Mouse (Mus musculus) c-Kit-positive CD71-positive TER-119-negative erythroid progenitor cells, embryonic 14.5 days (primary cell): ENCODE data around the gene Runx2.

ENCODE experiments used
- DNase-seq: peaks from one replicate; pipeline ENCODE4 v3.0.0-alpha.2; 2013; ENCODE audit warnings: low read depth

The Runx2 gene

GRCm38 (mm10) chr17:44767375-44767774 lies 47.2 kb downstream of the Runx2 start:
- DNase-seq: no peak

GRCm38 (mm10) chr17:44766975-44767374 lies 47.6 kb downstream of the Runx2 start:
- DNase-seq: no peak

GRCm38 (mm10) chr17:44766318-44766717 lies 48.3 kb downstream of the Runx2 start:
- no peak for DNase-seq

GRCm38 (mm10) chr17:44745378-44745777 lies 69.2 kb downstream of the Runx2 start:
- no peak for DNase-seq

- no peak for DNase-seq
Measured at GRCm38 (mm10) chr17:44743780-44744179, 70.8 kb downstream of the Runx2 start.

GRCm38 (mm10) chr17:44742246-44742645 lies 72.4 kb downstream of the Runx2 start:
- no peak for DNase-seq

- no peak for DNase-seq
Measured at GRCm38 (mm10) chr17:44738121-44738637, 76.4 kb downstream of the Runx2 start.

- DNase-seq: no peak
Measured at GRCm38 (mm10) chr17:44737275-44738120, 77.1 kb downstream of the Runx2 start.

- no peak for DNase-seq
Measured at GRCm38 (mm10) chr17:44735991-44736561, 78.5 kb downstream of the Runx2 start.

- no peak for DNase-seq
Measured at GRCm38 (mm10) chr17:44735223-44735990, 79.2 kb downstream of the Runx2 start.

- no peak for DNase-seq
Measured at GRCm38 (mm10) chr17:44734501-44735222, 79.9 kb downstream of the Runx2 start.

GRCm38 (mm10) chr17:44733544-44734310 lies 80.9 kb downstream of the Runx2 start:
- no peak for DNase-seq

- DNase-seq: no peak
Measured at GRCm38 (mm10) chr17:44728464-44728863, 86.1 kb downstream of the Runx2 start.

- DNase-seq: no peak
Measured at GRCm38 (mm10) chr17:44727675-44728074, 86.9 kb downstream of the Runx2 start.

- DNase-seq: no peak
Measured at GRCm38 (mm10) chr17:44724805-44725480, 89.7 kb downstream of the Runx2 start.

GRCm38 (mm10) chr17:44724255-44724654 lies 90.3 kb downstream of the Runx2 start:
- no peak for DNase-seq

GRCm38 (mm10) chr17:44722103-44722792 lies 92.3 kb downstream of the Runx2 start:
- DNase-seq: no peak

- no peak for DNase-seq
Measured at GRCm38 (mm10) chr17:44718591-44718990, 96.0 kb downstream of the Runx2 start.

GRCm38 (mm10) chr17:44718036-44718435 lies 96.6 kb downstream of the Runx2 start:
- DNase-seq: no peak

- DNase-seq: no peak
Measured at GRCm38 (mm10) chr17:44714116-44714515, 100.5 kb downstream of the Runx2 start.
